Mouse (Mus musculus) lung, postnatal 0 days (tissue): ENCODE results near the gene Cth. TPM values are rescaled to one million over a fixed set of nuclear protein-coding genes. Genes with fewer than 3 reads are reported as not detected.

Experiments
- ATAC-seq: fragments of 200-750 bp; cut with Nextera tagmentation; 2 replicates; pipeline ENCODE4 v1.8.0; 2017; ENCODE audit warnings: moderate library complexity
- DNase-seq: peaks from one replicate; pipeline ENCODE4 v3.0.0-alpha.2; 2016; ENCODE audit warnings: low spot score
- H3K27ac ChIP-seq: fragments of 300-500 bp; sonication (generic); 2 replicates; pipeline ENCODE4 v1.5.1; 2014; ENCODE audit warnings: antibody characterized with exemption, mild to moderate bottlenecking, low read length, mixed read lengths
- H3K27me3 ChIP-seq: fragments of 300-500 bp; sonication (generic); replicated peaks from 2 replicates; pipeline ENCODE4 v1.6.1; 2014; ENCODE audit warnings: low read length, mixed read lengths; ENCODE audit not compliant: insufficient read depth
- H3K36me3 ChIP-seq: fragments of 300-500 bp; sonication (generic); 2 replicates; pipeline ENCODE4 v1.6.1; 2014; ENCODE audit warnings: low read length, mixed read lengths; ENCODE audit not compliant: insufficient read depth
- H3K4me1 ChIP-seq: fragments of 300-500 bp; sonication (generic); 2 replicates; pipeline ENCODE4 v1.6.1; 2014; ENCODE audit warnings: antibody characterized with exemption, low read depth, low read length, mixed read lengths; ENCODE audit not compliant: insufficient read depth
- H3K4me2 ChIP-seq: fragments of 300-500 bp; sonication (generic); replicated peaks from 2 replicates; pipeline ENCODE4 v1.6.1; 2014; ENCODE audit warnings: low read depth, mild to moderate bottlenecking, low read length, moderate library complexity, mixed read lengths
- H3K4me3 ChIP-seq: fragments of 300-500 bp; sonication (generic); 2 replicates; pipeline ENCODE4 v1.5.1; 2014; ENCODE audit warnings: low read depth, low read length
- H3K9ac ChIP-seq: fragments of 300-500 bp; sonication (generic); replicated peaks from 2 replicates; pipeline ENCODE4 v1.6.1; 2014; ENCODE audit warnings: low read depth, mild to moderate bottlenecking
- H3K9me3 ChIP-seq: fragments of 300-500 bp; sonication (generic); 2 replicates; pipeline ENCODE4 v1.6.1; 2016; ENCODE audit warnings: low read length, mixed read lengths
- CTCF ChIP-seq: IDR thresholded peaks from 2 replicates; pipeline ENCODE4 v1.5.1; 2016; ENCODE audit warnings: antibody characterized with exemption, mild to moderate bottlenecking
- EP300 ChIP-seq: IDR thresholded peaks from 2 replicates; pipeline ENCODE4 v1.6.1; 2016; ENCODE audit warnings: antibody characterized with exemption, mild to moderate bottlenecking, control low read depth
- WGBS: fragments of 180-500 bp; shearing (Covaris S2); extraction: QIAGEN DNeasy Blood & Tissue Kit; methylation state at CpG from one replicate; pipeline ENCODE4 v1.1.7; 2014; 5-methylcytosine and 5-hydroxymethylcytosine counted together
- polyA plus RNA-seq: library from polyadenylated mRNA; unstranded; fragments of >200 nt; fragmentation: Nextera tagmentation; extraction: Ambion mirVana; gene quantifications from 2 replicates; pipeline ENCODE4 v1.2.1, GENCODE M21; 2015

Cth gene
- polyA plus RNA-seq, 1 experiment from 2014 or later = 6.9 TPM

GRCm38 (mm10) chr3:157852806-157853205 lies 72.1 kb downstream of the Cth start:
- ATAC-seq = no peak

GRCm38 (mm10) chr3:157848503-157848902 lies 76.4 kb downstream of the Cth start:
- H3K9ac ChIP-seq = no peak overlapping the region
- 15% methylated on average over 2 of the region's 2 CpGs for WGBS
- H3K4me2 ChIP-seq = no peak overlapping the region
- no peaks in the 10 kb centered on the region for H3K36me3 ChIP-seq
- no peak for TF ChIP-seq CTCF
- no peak for TF ChIP-seq EP300
- no peaks in the 10 kb centered on the region for H3K27me3 ChIP-seq
- DNase-seq = no peak
- no peak for ATAC-seq
- H3K27ac ChIP-seq = no peak overlapping the region
- H3K9me3 ChIP-seq = no peaks in the 10 kb centered on the region
- no peak overlapping the region for H3K4me3 ChIP-seq
- no peaks in the 10 kb centered on the region for H3K4me1 ChIP-seq

More at GRCm38 (mm10) chr3:157852806-157853205, 72.1 kb downstream of the Cth start:
- no peaks in the 10 kb centered on the region for H3K36me3 ChIP-seq
- H3K4me1 ChIP-seq = no peaks in the 10 kb centered on the region
- H3K4me2 ChIP-seq = no peak overlapping the region
- H3K9me3 ChIP-seq = no peaks in the 10 kb centered on the region
- TF ChIP-seq CTCF = no peak
- TF ChIP-seq EP300 = no peak
- 36% methylated on average over 1 of the region's 1 CpGs for WGBS
- DNase-seq = no peak
- H3K9ac ChIP-seq = no peak overlapping the region
- H3K27ac ChIP-seq = no peak overlapping the region
- no peaks in the 10 kb centered on the region for H3K27me3 ChIP-seq
- no peak overlapping the region for H3K4me3 ChIP-seq

- Histone ChIP-seq H3K36me3 (no peaks in the 10 kb centered on the region), H3K9me3 (no peaks in the 10 kb centered on the region), H3K4me1 (no peaks in the 10 kb centered on the region), H3K4me3 (no peak overlapping the region), H3K4me2 (no peak overlapping the region), H3K27ac (no peak overlapping the region), H3K9ac (no peak overlapping the region), H3K27me3 (no peaks in the 10 kb centered on the region)
- DNase-seq (no peak), ATAC-seq (no peak)
- WGBS = 56% methylated on average over 7 of the region's 7 CpGs
- TF ChIP-seq CTCF = no peak
- TF ChIP-seq EP300 = no peak
Measured at GRCm38 (mm10) chr3:157847338-157848284, 77.3 kb downstream of the Cth start.

Other genes starting within 250 kb of the Cth start
- gene Ankrd13c, start 22.2 kb upstream of the Cth start, polyA plus RNA-seq = 13.8 and 17.0 TPM in 2 replicates
- 190 and 200 TPM in 2 replicates for gene Srsf11, start 111.6 kb upstream of the Cth start, polyA plus RNA-seq
- 15.1 and 16.5 TPM in 2 replicates for gene Lrrc40, start 111.6 kb upstream of the Cth start, polyA plus RNA-seq